Mouse (Mus musculus) embryonic facial prominence, embryonic 14.5 days (tissue): ENCODE data around the gene Mfrp. TPM values are rescaled to one million over a fixed set of nuclear protein-coding genes. Genes with fewer than 3 reads are reported as not detected.
A peak's percentile ranks its signal among the peaks of the same experiment; 100 is the strongest.

ENCODE experiments used
- ATAC-seq: fragments of 200-750 bp; cut with Nextera tagmentation; 2 replicates; pipeline ENCODE4 v1.8.0; 2017; ENCODE audit warnings: low read depth, moderate number of reproducible peaks, moderate TSS enrichment
- DNase-seq: peaks from one replicate; pipeline ENCODE4 v3.0.0-alpha.2; 2015; ENCODE audit warnings: low spot score
- H3K27ac ChIP-seq: fragments of 300-500 bp; sonication (generic); replicated peaks from 2 replicates; pipeline ENCODE4 v1.5.1; 2014; ENCODE audit warnings: low read depth, mild to moderate bottlenecking, low read length, moderate library complexity
- H3K27me3 ChIP-seq: fragments of 300-500 bp; sonication (generic); replicated peaks from 2 replicates; pipeline ENCODE4 v1.6.1; 2014; ENCODE audit warnings: low read length; ENCODE audit not compliant: control insufficient read depth, insufficient read depth
- H3K36me3 ChIP-seq: fragments of 300-500 bp; sonication (generic); 2 replicates; pipeline ENCODE4 v1.6.1; 2014; ENCODE audit warnings: low read length, mixed read lengths; ENCODE audit not compliant: control insufficient read depth, insufficient read depth
- H3K4me1 ChIP-seq: fragments of 300-500 bp; sonication (generic); 2 replicates; pipeline ENCODE4 v1.6.1; 2014; ENCODE audit warnings: antibody characterized with exemption, low read length; ENCODE audit not compliant: control insufficient read depth, insufficient read depth
- H3K4me2 ChIP-seq: fragments of 300-500 bp; sonication (generic); 2 replicates; pipeline ENCODE4 v1.6.1; 2014; ENCODE audit warnings: low read depth, mild to moderate bottlenecking, low read length, moderate library complexity, mixed read lengths
- H3K4me3 ChIP-seq: fragments of 300-500 bp; sonication (generic); 2 replicates; pipeline ENCODE4 v1.5.1; 2014; ENCODE audit warnings: low read depth, mild to moderate bottlenecking, low read length
- H3K9ac ChIP-seq: fragments of 300-500 bp; sonication (generic); 2 replicates; pipeline ENCODE4 v1.6.1; 2014; ENCODE audit warnings: low read depth, mild to moderate bottlenecking, low read length, moderate library complexity, mixed read lengths
- H3K9me3 ChIP-seq: fragments of 300-500 bp; sonication (generic); 2 replicates; pipeline ENCODE4 v1.6.1; 2016; ENCODE audit warnings: low read length; ENCODE audit not compliant: control insufficient read depth
- WGBS: fragments of 180-500 bp; shearing (Covaris S2); extraction: QIAGEN DNeasy Blood & Tissue Kit; methylation state at CpG from one replicate; pipeline ENCODE4 v1.1.7; 2014; 5-methylcytosine and 5-hydroxymethylcytosine counted together
- polyA plus RNA-seq: library from polyadenylated mRNA; unstranded; fragments of >200 nt; fragmentation: Nextera tagmentation; extraction: Ambion mirVana; gene quantifications from 2 replicates; pipeline ENCODE4 v1.2.1, GENCODE M21; 2014

The Mfrp gene
- polyA plus RNA-seq, 1 experiment from 2014 or later, result not detected

DNA sequence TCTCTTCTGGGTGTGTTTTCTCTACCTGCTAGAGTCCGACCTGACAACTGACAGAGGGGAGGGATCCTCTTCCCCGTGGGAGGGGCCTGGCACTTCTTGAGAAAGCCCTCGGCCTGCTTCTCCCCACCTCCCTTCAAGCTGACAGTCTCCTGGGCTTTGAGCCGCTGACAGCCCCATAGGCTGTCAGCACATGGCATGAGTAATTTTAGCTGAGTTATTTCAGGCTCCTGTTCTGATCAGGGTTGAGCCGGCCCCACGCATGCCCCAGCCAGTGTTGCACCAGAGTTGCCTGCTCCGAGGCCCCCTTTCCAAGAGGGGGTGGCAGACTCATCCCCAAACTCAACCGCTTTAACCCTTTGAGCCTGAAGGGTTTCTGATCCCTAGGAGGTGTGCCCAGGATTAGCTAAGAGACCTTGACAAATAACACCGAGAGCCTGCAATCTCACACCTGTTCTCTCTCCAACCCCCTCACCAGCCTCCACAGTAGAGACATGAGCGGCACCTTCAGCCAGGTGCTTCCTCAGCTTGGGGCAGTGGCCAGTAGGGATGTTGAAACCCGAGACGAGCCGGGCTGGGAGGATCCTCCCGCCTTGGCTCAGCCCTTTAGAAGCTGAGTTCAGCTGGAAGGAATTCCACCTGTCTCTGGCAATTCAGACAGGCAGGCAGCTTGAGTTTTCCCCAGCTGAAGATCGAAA lies 13.6 kb upstream of the Mfrp start:
- Histone ChIP-seq H3K4me2 (peak overlapping the region; percentile 27; the same call in 1 of the 2 replicates), H3K9ac (no peak overlapping the region), H3K27ac (no peak overlapping the region), H3K36me3 (peaks cover 23% of the 10 kb centered on the region; the same call in 1 of the 2 replicates), H3K4me3 (no peak overlapping the region), H3K9me3 (no peaks in the 10 kb centered on the region), H3K27me3 (0 out of 2 replicates have a peak, but pooled peaks cover 10% of the 10 kb centered on the region), H3K4me1 (peaks cover 41% of the 10 kb centered on the region)
- ATAC-seq (peak; percentile 71), DNase-seq (peak; percentile 83)
- 4% methylated on average over 15 of the region's 15 CpGs for WGBS

- Histone ChIP-seq H3K4me1 (peaks cover 36% of the 10 kb centered on the region), H3K4me3 (no peak overlapping the region), H3K27me3 (0 out of 2 replicates have a peak, but pooled peaks cover 3% of the 10 kb centered on the region), H3K9ac (no peak overlapping the region), H3K27ac (no peak overlapping the region), H3K4me2 (no peak overlapping the region), H3K9me3 (no peaks in the 10 kb centered on the region), H3K36me3 (peaks cover 23% of the 10 kb centered on the region; the same call in 1 of the 2 replicates)
- DNase-seq (no peak), ATAC-seq (no peak)
- 66% methylated on average over 12 of the region's 12 CpGs for WGBS
These were observed 12.5 kb upstream of the Mfrp start for GRCm38 (mm10) chr9:44088877-44089608.

DNA sequence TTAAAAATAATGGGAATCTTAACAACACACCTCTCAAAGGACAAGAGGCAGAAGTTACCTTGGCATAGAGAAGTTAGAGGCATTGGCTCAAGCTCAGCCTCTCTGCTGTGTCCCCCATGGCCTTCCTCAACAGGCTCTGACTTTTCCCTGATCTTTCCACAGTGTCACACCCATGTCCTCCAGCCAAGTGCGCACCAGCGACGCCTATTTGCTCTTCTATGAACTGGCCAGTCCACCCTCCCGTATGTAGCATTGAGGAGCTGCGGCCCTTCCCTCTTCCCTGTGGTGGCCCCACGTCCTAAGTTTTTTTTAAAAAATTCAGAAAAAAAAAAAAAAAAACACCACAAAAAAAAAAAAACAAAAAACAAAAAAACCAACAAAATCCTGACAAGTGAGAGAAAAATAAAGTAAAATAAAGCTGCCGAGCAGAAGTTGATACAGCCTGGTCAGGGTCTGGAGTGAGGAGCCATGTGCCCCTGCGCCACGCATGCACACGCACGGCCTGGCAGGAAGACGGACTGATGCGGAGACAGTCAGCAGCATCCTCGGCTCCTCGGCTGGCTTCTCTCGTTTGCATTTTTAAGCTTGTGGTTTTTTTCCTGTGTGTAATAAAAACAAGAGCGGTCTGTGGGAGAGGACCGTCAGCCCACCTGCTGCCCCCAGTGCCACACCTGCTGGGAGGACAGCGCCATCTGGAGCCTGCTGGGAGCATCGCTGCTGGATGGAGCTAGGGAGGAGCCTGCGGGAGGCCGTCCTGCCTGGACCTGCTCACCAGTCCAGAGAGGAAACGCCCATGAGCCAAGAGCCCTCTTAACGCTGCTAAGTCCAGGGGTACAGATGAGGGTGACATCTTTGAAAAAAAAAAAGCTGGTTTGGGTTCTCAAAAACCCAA lies 7.7 kb upstream of the Mfrp start:
- Histone ChIP-seq H3K9me3 (no peaks in the 10 kb centered on the region), H3K4me1 (peaks cover 19% of the 10 kb centered on the region; the same call in 1 of the 2 replicates), H3K36me3 (peaks cover 23% of the 10 kb centered on the region; the same call in 1 of the 2 replicates), H3K27ac (no peak overlapping the region), H3K27me3 (no peaks in the 10 kb centered on the region), H3K9ac (no peak overlapping the region), H3K4me2 (peak overlapping the region; percentile 24; the same call in 1 of the 2 replicates), H3K4me3 (no peak overlapping the region)
- peak; percentile 30 for ATAC-seq
- 35% methylated on average over 24 of the region's 24 CpGs for WGBS
- DNase-seq, result peak; percentile 85

- H3K4me1 ChIP-seq, result peaks cover 12% of the 10 kb centered on the region; the same call in 1 of the 2 replicates
- H3K27ac ChIP-seq, result no peak overlapping the region
- 96% methylated on average over 3 of the region's 3 CpGs for WGBS
- H3K9ac ChIP-seq, result no peak overlapping the region
- DNase-seq (no peak), ATAC-seq (no peak)
- H3K36me3 ChIP-seq, result peaks cover 23% of the 10 kb centered on the region; the same call in 1 of the 2 replicates
- no peaks in the 10 kb centered on the region for H3K27me3 ChIP-seq
- no peaks in the 10 kb centered on the region for H3K9me3 ChIP-seq
- no peak overlapping the region for H3K4me3 ChIP-seq
- no peak overlapping the region for H3K4me2 ChIP-seq
These were observed 6.8 kb upstream of the Mfrp start for GRCm38 (mm10) chr9:44094737-44095136.

DNA sequence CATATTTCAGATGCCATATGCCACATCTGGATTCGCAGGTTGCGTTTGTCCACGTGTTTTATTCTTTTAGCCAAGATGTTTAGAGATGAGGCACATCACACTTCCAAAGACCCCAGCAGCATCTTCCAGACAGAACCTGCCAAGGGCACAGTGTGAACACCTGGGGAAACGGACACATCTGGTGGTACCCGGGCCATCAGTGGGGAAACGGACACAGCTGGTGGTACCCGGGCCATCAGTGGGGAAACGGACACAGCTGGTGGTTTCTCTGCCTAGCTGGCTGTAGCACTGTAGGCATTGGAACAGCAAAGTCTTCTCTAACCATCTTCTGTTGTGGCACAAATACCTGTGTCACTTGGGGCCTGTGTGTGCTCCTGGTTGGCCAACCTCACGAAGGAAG lies 5.7 kb upstream of the Mfrp start:
- H3K36me3 ChIP-seq, result peaks cover 19% of the 10 kb centered on the region; the same call in 1 of the 2 replicates
- no peaks in the 10 kb centered on the region for H3K27me3 ChIP-seq
- H3K9me3 ChIP-seq, result no peaks in the 10 kb centered on the region
- no peak overlapping the region for H3K9ac ChIP-seq
- H3K4me2 ChIP-seq, result no peak overlapping the region
- no peak overlapping the region for H3K27ac ChIP-seq
- no peak for DNase-seq
- WGBS, result 83% methylated on average over 9 of the region's 9 CpGs
- peaks cover 7% of the 10 kb centered on the region; the same call in 1 of the 2 replicates for H3K4me1 ChIP-seq
- no peak for ATAC-seq
- H3K4me3 ChIP-seq, result no peak overlapping the region

DNA sequence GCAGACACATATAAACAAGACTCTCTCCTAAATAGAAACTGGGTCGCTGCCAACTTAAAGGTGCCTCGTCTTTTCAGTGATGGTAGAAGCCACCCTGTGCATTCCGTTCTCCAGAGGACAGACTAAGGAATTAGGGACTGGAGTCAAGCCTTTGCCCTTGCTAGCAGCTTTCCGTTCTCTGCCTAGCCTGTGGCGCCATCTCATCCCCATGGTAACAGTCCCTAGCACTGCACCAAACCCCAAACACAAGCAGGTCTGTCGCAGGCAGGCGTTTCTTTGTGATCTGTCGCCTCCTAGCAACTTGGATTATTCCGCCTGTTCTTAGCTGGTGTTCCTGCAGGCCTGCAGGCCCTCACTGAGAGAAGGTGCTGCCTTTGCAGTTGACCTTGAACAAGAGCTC lies 5.0 kb upstream of the Mfrp start:
- H3K36me3 ChIP-seq, result 0 out of 2 replicates have a peak, but pooled peaks cover 11% of the 10 kb centered on the region
- no peak overlapping the region for H3K27ac ChIP-seq
- DNase-seq (no peak), ATAC-seq (peak; percentile 31; the same call in 1 of the 2 replicates)
- no peak overlapping the region for H3K9ac ChIP-seq
- WGBS, result 39% methylated on average over 9 of the region's 9 CpGs
- no peaks in the 10 kb centered on the region for H3K9me3 ChIP-seq
- no peak overlapping the region for H3K4me3 ChIP-seq
- peaks cover 7% of the 10 kb centered on the region; the same call in 1 of the 2 replicates for H3K4me1 ChIP-seq
- H3K27me3 ChIP-seq, result no peaks in the 10 kb centered on the region
- H3K4me2 ChIP-seq, result no peak overlapping the region

DNA sequence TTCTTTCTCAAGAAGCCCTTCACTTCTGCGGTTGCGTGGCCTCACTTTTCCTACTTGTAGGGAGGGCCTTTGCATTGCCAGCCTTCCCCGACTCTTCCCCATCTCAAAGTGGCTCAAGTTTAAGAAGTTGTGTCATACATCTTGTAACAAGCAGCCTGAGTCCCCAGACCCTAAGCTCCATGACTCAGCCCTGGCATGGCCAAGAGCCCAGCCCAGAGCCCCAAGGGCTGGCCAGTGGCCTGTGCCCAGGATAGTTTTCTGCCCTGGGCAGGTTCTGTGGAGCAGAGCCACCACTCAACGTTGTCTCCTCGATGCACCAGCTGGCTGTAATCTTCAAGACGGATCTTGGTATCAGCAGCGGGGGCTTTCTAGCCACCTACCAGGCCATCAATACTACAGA lies 3.4 kb downstream of the Mfrp start:
- peaks cover 31% of the 10 kb centered on the region for H3K4me1 ChIP-seq
- WGBS, result 86% methylated on average over 7 of the region's 7 CpGs
- ATAC-seq, result no peak
- no peak overlapping the region for H3K4me2 ChIP-seq
- H3K9ac ChIP-seq, result no peak overlapping the region
- no peak overlapping the region for H3K27ac ChIP-seq
- DNase-seq, result no peak
- peaks cover 20% of the 10 kb centered on the region for H3K36me3 ChIP-seq
- H3K9me3 ChIP-seq, result no peaks in the 10 kb centered on the region
- no peak overlapping the region for H3K4me3 ChIP-seq
- no peaks in the 10 kb centered on the region for H3K27me3 ChIP-seq

DNA sequence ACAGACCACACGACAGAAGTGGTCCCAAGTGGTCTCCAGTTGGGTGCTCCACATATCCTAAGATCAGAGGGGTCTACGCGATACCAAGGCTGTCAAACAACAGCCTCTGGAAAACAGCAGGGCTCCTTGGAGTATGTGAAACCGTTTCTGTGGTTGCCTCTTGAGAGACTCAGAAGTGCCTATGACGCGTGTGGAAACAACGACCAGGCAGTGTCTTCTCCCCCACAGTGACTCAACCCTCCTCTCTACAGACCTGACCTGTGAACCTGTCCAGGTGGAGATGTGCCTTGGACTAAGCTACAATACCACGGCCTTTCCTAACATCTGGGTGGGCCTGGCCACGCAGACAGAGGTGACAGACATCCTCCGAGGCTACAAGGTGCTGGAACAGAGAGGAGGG lies 4.3 kb downstream of the Mfrp start:
- Histone ChIP-seq H3K4me3 (no peak overlapping the region), H3K4me1 (peaks cover 40% of the 10 kb centered on the region), H3K27me3 (no peaks in the 10 kb centered on the region), H3K9ac (no peak overlapping the region), H3K36me3 (peaks cover 20% of the 10 kb centered on the region), H3K9me3 (no peaks in the 10 kb centered on the region), H3K4me2 (no peak overlapping the region), H3K27ac (no peak overlapping the region)
- 78% methylated on average over 10 of the region's 10 CpGs for WGBS
- ATAC-seq, result no peak
- no peak for DNase-seq
